Mouse (Mus musculus) bone marrow macrophage, adult 2 months (primary cell): ENCODE measurements around the gene Efna1. TPM values are rescaled to one million over a fixed set of nuclear protein-coding genes. Genes with fewer than 3 reads are reported as not detected.

ENCODE experiments used
- H3K27ac ChIP-seq: 2 replicates; pipeline ENCODE4 v1.5.1; 2012; ENCODE audit warnings: low read depth, low read length; ENCODE audit not compliant: insufficient read depth
- H3K4me1 ChIP-seq: 2 replicates; pipeline ENCODE4 v1.6.1; 2012; ENCODE audit warnings: low read length; ENCODE audit not compliant: control insufficient read depth, insufficient read depth
- H3K4me3 ChIP-seq: 2 replicates; pipeline ENCODE4 v1.5.1; 2012; ENCODE audit warnings: mild to moderate bottlenecking, low read length, moderate library complexity; ENCODE audit not compliant: insufficient read depth
- CTCF ChIP-seq: IDR thresholded peaks from 2 replicates; pipeline ENCODE4 v1.5.1; 2012; ENCODE audit warnings: low read depth, mild to moderate bottlenecking, low read length, moderate library complexity
- POLR2A ChIP-seq: IDR thresholded peaks from 2 replicates; pipeline ENCODE4 v1.6.1; 2012; ENCODE audit warnings: mild to moderate bottlenecking, low read depth, low read length, borderline replicate concordance
- polyA plus RNA-seq: library from polyadenylated mRNA; stranded (reverse); fragments of >200 nt; gene quantifications from 2 replicates; pipeline ENCODE4 v1.2.4, GENCODE M21; 2012; ENCODE audit not compliant: missing spikeins, insufficient read depth, insufficient read length

The Efna1 gene
- polyA plus RNA-seq, 1 experiment = not detected

DNA sequence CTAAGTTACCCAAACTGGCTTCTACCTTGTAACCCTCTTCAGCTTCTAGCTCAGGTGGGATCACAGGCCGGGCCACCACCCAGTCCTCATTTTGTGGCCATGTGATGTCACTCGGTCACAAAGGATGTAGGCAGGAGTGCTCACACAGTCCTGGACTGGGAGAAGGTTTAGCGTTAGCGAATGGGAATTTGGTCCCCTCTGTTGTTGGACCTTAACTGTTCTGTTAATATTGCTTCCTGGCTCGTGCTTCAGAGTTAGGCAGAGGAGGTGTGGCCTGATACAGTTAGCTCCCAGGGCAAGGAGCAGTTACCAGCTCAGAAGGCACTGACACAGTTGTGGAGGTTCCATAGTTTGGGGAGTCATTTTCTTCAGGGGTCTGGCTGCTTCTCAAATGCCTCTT, 13.3 kb upstream of the Efna1 start:
- Histone ChIP-seq H3K4me3 (no peak overlapping the region), H3K4me1 (peaks cover 29% of the 10 kb centered on the region), H3K27ac (no peak overlapping the region)
- TF ChIP-seq POLR2A = no peak
- no peak for TF ChIP-seq CTCF

DNA sequence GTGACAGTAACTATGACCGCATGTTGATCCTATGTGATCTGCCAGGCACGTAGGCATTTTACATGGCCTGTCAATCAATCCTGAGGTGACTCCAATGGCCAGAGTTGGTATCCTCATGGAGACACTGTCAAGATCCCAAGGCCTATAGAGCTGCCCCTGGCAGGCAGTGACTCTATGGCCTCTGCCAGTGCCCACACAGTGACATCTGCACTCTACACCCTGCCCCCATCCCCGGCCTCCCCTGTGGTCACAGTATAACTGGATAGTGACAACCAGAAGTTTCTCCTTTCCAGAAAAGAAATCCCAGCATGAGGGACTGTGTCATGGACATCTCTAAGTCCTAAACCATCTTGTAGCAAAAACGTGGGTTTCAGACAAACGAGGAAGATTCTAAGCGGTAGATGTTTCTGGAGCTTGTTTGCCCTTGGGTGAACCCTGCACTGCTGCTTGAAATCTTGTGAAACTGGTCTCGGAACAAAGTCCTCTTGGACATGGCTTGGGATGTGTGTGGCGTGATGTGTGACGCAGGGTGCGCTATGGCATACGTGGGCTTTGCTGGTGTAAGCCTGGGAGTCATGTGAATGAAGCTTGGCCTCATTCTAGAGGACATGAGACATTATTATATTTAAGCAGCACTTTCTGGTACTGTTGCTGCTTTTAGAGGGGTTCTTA, 12.4 kb upstream of the Efna1 start:
- TF ChIP-seq CTCF (no peak), POLR2A (no peak)
- Histone ChIP-seq H3K27ac (no peak overlapping the region), H3K4me1 (peaks cover 36% of the 10 kb centered on the region), H3K4me3 (no peak overlapping the region)

DNA sequence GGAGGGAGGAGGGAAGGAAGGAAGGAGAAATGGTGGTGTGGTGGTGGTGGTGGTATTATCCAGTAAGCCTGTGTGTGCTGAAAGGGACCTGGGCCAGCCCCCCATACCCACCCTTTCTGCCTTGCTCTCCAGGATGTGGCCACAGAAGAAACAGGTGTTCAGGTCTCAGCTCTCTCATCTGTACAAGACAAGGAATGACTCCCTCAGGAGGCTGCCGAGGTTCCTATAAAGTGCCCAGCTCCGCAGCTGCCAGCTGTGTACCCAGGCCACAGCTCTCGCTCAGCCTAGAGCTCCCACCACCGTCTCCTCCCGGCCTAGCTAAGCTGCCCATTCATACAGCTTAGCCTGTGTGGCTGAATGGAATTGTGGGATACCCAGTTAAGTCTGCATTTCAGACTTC, 11.4 kb upstream of the Efna1 start:
- Histone ChIP-seq H3K4me1 (peaks cover 40% of the 10 kb centered on the region), H3K27ac (no peak overlapping the region), H3K4me3 (no peak overlapping the region)
- TF ChIP-seq POLR2A = no peak
- no peak for TF ChIP-seq CTCF

DNA sequence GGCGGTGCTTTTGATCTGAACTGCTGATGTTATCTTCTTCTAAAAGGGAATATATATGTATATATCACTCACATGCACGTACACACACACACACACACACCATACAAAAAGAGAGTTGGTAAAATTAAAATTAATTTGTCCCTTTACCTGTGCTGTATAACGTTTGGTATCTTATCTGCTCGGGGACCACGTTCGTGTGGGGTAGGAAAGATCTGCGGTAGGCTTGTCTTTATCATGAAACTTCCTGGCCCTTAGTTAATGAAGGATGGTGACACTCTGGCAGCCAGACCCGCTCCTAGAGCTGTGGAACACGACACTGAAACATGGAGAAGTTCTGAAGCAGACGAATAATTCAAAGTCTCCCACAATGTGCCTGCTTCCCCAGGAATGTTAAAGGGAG, 10.9 kb upstream of the Efna1 start:
- no peak overlapping the region for H3K27ac ChIP-seq
- TF ChIP-seq CTCF (no peak), POLR2A (no peak)
- no peak overlapping the region for H3K4me3 ChIP-seq
- peaks cover 35% of the 10 kb centered on the region for H3K4me1 ChIP-seq

DNA sequence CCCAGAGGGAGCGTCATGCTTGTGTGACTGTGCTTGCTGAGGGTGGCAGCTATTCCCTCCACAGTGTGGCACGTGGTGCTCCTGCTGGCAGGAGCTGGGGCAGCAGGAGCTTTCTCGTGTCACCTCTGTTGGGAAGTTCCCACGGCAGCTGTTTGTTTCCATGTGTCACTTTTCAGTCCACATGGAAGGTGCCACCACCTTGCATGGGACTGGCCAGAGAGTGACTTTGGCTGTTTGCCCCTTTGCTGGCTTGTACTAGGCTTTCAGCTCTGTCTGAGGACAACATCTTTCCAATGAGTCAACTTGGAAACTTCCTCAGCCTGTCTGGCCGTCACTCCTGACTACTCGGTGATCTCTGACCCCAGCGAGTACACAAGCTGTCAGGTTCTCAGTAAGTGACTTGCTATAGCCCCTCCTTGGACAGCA, 7.6 kb upstream of the Efna1 start:
- TF ChIP-seq POLR2A (no peak), CTCF (no peak)
- no peak overlapping the region for H3K27ac ChIP-seq
- peaks cover 28% of the 10 kb centered on the region for H3K4me1 ChIP-seq
- H3K4me3 ChIP-seq = no peak overlapping the region

DNA sequence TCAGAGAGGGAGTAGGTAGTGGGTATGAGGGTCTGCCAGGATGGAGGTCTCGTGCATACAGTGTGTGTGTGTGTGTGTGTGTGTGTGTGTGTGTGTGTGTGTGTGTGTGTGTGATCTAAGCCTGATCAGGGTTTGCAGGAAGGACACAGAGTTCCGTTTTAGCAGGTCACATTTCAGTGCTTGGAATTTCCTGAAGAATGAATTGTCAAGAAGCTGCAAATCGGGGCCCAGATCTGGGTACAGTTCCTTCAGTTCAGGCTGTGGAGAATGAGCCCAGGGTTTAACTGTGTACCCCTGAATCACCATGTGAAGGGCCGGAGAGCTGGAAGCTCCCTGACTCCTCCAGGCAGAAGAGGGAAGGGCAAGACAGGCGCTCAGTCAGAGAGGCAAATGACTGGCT, 6.3 kb upstream of the Efna1 start:
- Histone ChIP-seq H3K4me3 (no peak overlapping the region), H3K4me1 (peaks cover 28% of the 10 kb centered on the region), H3K27ac (no peak overlapping the region)
- TF ChIP-seq CTCF = no peak
- TF ChIP-seq POLR2A = no peak

DNA sequence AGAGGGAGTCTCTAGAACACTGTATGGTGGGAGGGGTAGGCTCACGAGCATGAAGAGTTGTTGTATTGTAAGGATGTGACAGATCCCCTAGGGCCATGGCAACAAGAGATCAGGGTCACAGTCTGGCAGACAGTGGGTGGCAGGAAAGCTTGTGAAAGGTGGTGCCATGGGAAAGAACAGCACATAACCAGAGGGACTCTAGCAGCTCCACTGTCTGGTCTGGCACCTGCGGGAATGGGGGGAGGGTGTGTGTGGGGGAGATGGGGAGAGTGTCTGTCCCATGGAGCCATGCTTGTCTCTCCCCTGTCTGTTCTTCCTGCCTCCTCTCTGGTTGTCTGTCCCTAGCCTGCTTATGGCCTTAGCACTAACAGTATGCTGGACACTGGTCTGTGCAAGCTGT, 4.6 kb upstream of the Efna1 start:
- Histone ChIP-seq H3K4me3 (0 out of 2 replicates have a peak overlapping the region, but pooled peaks have one; percentile 6), H3K27ac (peak overlapping the region; percentile 79), H3K4me1 (peaks cover 29% of the 10 kb centered on the region)
- TF ChIP-seq POLR2A = no peak
- TF ChIP-seq CTCF = no peak

DNA sequence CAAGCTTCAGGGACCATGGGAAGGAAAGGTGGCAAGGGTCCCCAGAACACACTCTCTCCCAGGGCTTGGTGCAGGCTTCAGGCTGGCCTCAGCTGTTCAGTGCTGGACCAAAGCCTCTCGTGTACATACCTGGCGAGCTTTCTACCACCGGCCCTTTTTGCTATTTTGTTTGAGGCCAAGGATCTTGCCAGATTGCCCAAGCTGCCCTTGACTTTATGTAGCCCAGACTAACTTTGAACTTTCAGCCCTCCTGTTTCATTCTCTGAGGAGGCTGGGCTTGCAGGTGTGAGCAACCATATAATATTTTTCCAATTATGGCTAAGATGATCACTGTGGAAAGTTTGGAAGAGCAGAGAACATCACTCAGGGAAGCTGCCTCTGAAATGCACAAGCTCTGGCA, 3.3 kb upstream of the Efna1 start:
- peaks cover 33% of the 10 kb centered on the region for H3K4me1 ChIP-seq
- no peak for TF ChIP-seq POLR2A
- TF ChIP-seq CTCF = no peak
- no peak overlapping the region for H3K4me3 ChIP-seq
- H3K27ac ChIP-seq = no peak overlapping the region

DNA sequence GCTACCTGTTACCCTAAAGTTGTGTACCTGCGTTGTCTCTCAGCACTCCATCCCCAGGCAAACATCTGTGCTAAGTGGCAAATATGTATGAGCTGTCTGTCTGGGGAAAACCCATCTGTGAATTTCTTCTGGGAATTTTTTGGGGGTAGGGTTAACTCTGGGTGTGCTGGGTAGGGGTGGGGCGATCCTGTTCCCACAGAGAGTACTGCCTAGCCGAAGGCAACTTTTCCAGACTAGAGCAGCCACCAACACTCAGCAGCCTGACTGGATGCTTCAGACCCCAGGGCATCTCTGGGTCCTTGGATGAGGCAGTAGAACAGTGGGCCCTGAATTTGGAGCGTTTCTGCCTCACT, 1.3 kb upstream of the Efna1 start:
- Histone ChIP-seq H3K4me3 (no peak overlapping the region), H3K4me1 (peaks cover 22% of the 10 kb centered on the region), H3K27ac (no peak overlapping the region)
- no peak for TF ChIP-seq POLR2A
- no peak for TF ChIP-seq CTCF

DNA sequence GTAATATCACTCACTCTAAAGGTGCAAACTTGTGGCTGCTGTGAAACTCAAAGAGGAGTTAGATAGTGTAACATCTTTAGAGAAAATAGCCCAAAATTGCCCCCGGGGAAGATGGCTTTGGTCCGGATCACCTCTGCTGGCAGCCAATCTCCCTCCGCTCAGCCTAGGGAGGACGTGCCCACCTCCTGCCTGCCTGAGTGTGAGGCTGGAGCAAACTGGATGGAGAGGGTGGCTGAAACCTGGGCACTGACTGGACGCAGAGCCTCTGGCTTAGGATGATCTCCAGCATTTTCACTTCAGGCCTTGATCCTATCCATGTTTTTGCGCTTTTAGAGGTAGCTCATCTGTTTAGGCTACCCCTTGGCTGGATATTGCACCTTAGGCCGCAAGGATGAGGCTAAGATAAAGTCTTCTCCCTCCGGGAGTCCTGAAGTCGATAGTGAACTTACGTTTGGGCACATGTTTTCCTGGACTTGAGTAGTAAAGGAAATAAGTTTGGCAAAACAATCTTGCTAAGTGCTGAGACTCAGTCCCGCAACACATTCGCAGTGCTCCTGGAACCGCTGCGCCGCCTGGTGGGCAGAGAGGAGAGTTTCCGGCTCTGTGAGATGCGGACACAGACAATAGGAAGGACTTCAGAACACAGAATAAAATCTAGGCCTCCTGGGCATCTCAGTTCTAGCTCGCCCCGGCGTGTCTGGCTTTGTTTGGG, 793 bp upstream of the Efna1 start:
- no peak overlapping the region for H3K4me3 ChIP-seq
- peak; percentile 79 for TF ChIP-seq CTCF
- TF ChIP-seq POLR2A = no peak
- H3K27ac ChIP-seq = no peak overlapping the region
- peaks cover 22% of the 10 kb centered on the region for H3K4me1 ChIP-seq
